Mouse (Mus musculus) layer of hippocampus, adult 9-11 months (tissue): ENCODE data around the gene Tbc1d4.

Source experiments
- DNase-seq: peaks from one replicate; pipeline ENCODE4 v3.0.0; 2022

The Tbc1d4 gene

DNA sequence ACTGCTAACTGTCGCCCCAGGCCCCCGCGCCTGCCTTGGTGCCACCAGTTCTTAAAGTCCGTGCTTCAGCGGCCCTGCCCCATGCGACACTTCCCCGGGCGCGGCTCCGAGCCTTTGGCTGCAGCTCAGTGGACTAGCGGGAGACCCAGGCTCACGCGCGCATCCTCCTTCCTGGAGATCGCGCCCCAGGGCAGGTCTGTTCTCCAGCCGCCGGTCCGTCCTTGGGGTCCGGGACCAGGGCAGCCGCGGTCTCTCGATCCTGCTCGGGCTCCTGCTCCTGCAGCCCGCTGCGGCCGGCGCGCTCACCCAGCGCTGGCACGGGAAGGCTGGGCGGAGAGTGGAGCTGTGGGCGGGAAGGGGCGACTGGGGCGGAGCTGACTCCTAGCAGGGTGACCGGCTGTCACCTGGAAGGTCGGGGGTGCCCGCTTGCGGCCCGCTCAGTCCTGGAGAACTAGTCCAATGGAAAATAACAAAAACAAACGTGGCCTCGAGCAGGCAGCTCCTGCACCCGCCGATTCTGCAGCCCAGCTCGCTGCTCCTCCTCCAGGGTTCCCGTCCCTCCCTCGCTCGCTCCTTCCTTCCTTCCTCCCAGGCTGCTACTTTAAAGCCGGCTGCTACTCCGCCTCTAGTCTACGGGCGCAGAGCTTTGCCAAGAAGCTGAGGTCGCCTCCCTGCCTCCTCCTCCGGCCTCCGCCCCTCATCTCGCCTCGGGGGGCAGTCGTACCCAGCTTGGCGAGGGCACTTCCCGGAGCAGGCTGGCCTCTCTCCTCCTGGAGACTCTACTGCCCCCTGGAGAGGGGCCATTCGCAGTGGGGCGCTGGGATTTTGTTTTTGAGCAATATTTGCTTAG is at the start of gene Tbc1d4:
Tbc1d4 (minus strand) TSS at position 673 of the 850 bp plus-strand sequence.
- DNase-seq = peak; percentile 73

- DNase-seq = no peak
Observed at GRCm38 (mm10) chr14:101656307-101656706, 47.3 kb upstream of the Tbc1d4 start.

- no peak for DNase-seq
Observed at GRCm38 (mm10) chr14:101654526-101654909, 45.5 kb upstream of the Tbc1d4 start.

DNA sequence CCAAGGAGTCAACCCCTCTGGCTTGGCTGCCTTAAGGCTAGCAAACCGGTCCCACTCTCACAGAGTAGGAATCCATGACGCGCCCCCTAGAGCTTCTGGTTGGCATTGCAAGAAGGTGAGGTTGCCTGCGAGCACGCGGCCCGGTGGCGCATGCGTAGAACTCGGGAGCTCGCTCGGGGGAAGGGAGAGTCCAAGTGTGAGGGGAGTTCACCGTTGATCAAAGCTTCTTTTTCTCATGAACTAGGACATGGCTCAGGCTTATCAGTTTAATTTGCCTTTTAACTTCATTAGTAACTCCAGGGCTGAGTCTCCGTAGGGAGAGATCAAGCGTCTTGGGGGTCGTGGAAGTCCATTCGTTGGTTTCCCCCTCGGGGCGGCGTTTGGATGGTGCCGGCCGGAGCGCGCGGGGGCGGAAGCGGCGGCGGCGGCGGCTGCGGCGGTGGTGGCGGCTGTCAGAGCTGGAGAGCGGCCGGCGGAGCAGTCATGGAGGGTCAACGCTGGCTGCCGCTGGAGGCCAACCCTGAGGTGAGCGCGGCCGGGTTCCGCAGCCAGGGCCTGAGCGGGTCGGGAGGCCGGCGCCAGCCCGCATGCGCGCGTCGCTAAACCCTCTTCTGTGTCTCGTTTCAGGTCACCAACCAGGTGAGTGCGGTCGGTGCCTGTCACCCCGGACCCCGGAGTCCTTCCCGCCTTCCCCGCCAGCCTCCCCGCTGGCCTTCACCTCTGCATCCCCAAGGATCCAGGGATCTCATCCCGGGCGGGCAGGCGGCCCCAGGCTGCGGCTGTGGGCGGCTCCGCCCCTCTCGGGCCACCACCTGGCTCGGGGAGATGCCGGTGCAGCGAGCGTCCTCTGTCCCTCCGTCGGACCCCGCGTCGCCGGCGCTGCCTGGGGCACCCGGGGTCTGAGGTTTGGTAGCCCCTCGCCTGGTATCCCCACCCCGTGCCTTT is 44.9 kb upstream of the Tbc1d4 start, which contains the start of gene Uchl3:
Uchl3 (plus strand) TSS at position 387 of the 945 bp plus-strand sequence.
- peak; percentile 92 for DNase-seq

- no peak for DNase-seq
Observed at GRCm38 (mm10) chr14:101652571-101652970, 43.6 kb upstream of the Tbc1d4 start.

- DNase-seq = no peak
Observed at GRCm38 (mm10) chr14:101650551-101650950, 41.6 kb upstream of the Tbc1d4 start.

- no peak for DNase-seq
Observed at GRCm38 (mm10) chr14:101644948-101645347, 36.0 kb upstream of the Tbc1d4 start.

DNA sequence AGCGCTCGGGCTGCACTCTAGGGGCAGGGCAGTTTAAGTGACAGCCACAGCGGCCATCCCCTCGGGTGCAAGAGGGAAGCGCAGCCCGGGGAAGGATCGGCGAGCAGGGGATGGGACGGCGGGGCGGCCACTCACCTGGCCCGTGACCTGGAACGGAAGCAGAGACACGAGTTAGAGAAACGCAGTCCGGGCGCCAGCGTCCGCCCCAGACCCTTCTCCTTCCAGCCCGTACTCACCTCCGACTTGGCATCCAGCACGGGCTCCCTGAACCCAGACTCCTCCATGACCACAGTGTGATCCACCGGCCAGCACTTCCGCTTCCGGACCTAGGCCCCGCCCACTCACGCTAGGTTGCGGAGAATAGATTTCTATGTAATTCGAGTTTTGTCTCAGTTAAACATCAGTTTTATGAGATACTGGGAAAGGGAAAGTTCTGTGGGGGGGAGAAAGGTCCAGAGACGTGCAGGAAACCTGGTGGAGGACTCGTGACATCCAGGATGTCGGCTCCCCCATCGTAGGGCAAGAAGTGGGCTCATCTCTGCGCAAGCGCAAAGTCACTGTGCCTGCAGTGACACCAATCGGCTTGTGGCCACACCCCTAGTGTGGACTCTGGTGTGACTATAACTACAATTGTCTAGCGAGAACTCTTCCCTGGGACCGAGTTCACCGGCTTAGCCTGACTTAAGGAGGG is 31.3 kb upstream of the Tbc1d4 start, which contains the start of gene Commd6:
Commd6 (minus strand) TSS at position 534 of the 691 bp plus-strand sequence.
- DNase-seq = peak; percentile 95

DNA sequence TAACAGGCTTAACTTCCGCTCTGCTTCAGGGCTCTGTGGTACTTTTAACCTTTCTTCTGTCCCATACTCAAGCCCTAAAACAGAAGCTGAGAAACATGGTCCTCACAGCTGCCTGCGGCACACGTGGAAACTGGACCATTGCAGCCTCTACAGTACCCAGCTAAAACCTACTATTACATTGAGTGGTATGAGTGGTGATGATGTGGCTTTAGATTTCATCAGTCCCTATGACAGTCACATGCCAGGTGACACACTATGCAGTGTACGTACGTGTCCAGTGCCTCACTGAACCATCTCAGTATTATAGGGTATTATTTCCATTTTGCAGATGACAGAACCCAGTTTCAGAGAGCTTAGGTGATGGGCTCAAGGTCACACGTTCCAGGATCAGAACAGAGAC is 28.4 kb upstream of the Tbc1d4 start:
- no peak for DNase-seq

DNA sequence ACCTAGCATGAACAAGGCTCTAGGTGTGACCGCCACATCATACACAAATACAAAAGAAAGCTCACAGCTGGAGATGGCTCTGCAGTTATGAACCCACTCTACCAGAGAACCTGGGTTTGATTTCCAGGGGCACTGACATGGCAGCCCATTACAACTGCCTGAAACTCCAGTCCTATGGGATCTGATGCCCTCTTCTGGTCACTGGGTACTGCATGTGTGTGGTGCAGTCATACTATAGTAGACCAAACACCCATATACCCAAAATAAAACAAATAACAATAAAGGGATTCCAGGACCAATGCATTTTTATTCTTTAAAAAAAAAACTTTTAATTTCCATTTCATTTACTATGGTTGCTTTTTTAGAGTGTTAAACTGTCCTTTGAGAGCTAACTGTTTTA is 26.8 kb upstream of the Tbc1d4 start:
- no peak for DNase-seq

- no peak for DNase-seq
Observed at GRCm38 (mm10) chr14:101630548-101630947, 21.6 kb upstream of the Tbc1d4 start.

- DNase-seq = no peak
Observed at GRCm38 (mm10) chr14:101617680-101618079, 8.7 kb upstream of the Tbc1d4 start.

DNA sequence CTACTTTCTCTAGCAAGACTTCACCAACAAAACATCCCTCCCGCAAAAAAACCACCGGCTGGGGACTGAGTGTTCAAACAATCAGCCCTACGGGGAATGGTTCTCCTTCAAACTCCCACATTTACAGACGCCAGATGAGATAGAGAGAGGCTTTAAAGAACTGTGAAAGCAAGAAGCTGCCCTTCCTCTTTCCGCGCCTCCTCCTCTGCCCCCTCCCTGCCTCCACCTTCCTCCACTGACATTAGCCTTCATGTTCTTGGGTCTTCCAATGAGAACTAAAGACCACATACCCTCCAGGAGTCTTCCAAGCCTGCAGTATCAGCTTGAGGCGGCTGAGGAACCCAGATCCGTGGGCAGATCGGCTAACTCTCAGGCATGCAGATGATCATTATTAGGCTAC is 7.2 kb upstream of the Tbc1d4 start:
- DNase-seq = no peak

- no peak for DNase-seq
Observed at GRCm38 (mm10) chr14:101613206-101613605, 4.2 kb upstream of the Tbc1d4 start.

DNA sequence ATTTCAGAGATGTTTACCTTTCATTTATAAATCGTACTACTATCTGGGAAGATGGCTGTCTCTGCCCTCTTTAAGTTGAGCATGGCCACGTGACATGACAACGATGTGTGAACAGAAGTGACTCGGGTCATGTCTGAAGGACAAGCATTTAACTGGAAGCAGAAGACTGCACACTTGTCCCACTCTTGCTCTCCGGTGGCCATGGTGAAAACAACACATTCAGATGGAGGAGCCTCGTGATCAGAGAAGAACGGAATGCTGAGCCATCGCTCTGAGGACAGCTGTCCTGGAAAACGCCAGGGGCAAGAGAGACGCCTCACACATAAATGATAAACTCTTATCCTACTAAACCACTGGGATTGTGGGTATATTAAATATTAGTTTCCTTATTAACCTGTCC is 1.7 kb upstream of the Tbc1d4 start:
- no peak for DNase-seq

DNA sequence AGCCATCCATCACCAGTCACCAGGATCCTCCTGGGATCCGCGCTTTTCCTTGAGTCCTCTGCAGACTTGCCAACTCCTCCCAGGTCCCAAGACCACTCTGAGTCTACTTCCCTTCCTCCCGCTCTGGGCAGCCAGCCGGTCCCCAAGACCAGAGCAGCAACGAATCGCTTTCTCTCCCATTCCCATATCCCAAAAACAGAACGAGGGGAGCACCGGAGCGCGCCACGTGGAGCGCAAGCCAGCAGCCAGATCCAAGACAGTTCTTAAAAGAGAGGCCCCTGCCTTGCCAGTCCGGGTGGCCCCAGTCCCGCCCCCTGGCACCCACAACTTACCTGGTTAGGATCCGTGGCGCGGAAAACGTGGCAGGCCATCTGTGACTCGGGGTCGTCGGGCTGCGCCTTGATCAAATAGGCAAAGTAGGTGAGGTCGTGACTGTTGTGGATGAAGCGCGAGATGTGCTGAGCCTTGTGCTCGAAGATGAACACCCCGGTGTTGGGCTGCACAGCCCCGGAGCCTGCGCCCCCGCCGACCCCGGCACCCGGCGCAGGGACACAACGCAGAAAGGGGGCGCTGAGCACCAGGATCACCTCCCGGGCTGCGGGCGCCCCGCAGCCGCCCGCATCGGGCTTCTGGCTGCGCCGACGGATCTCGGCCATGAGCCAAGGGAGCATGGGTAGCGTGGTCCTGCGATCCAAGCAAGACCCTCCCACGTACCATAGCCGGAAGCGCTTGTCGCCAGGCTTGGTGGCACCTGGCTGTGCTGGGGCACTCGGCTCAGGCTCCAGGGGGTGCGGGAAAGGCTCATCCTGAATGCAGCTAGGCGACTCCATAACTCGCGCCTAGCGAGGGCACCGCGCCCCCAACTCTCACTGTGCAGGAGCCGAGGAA is 1.1 kb downstream of the Tbc1d4 start:
- DNase-seq = no peak

- no peak for DNase-seq
Observed at GRCm38 (mm10) chr14:101605843-101606242, 3.1 kb downstream of the Tbc1d4 start.

DNA sequence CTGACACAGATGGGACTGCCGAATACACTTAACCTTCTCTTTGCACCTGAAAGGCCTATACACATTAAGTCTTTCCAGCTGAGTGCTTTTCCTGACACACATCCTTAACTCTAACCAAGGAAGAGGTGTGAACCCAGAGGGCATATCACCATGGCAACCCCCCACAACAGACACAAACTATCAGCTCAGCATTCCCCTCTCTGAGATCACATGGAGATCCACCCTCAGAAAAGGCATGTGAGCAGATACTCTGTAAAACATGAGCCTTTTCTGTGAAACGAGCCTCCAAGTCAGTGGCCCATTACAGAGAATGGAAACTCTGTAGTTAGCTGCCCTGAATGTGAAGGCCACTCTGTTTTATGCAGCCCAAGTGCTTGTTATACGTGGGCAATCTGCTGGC is 6.1 kb downstream of the Tbc1d4 start:
- no peak for DNase-seq

DNA sequence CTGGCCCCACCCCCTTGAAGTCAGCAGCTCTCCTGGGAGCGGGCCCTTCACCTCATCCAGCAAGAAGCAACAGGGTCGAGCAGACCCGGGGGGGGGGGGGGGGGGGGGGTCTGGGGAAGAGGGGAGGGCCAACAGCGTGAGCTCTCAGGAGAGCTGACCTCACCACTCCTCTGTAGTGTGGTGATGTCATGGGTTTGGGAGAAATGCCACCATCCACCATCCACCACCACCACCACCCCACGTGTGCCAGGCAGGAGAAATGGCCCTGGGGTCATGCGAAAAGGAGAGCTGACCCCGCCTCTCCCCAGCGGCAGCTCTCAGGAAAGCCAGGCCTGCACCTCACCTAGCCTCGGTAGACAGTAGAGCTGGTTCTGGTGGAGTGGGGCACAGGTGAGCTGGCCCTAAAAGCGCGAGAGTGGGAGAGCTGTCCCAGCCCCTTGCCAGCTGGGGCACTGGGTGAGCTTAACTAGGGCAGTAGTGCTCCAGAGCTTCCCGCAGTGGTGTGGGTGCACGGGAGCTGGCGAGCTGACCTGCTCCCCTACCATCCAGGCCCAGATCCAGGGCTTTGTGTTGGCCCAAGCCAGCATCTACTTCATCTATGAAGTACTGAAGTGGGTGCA is 11.8 kb downstream of the Tbc1d4 start:
- no peak for DNase-seq

GRCm38 (mm10) chr14:101596691-101597090 is 12.3 kb downstream of the Tbc1d4 start:
- DNase-seq = no peak
